Mouse (Mus musculus) liver, embryonic 14.5 days (tissue): ENCODE data around the gene Clta. TPM values are rescaled to one million over a fixed set of nuclear protein-coding genes. Genes with fewer than 3 reads are reported as not detected.

Source experiments
- ATAC-seq: fragments of 200-750 bp; cut with Nextera tagmentation; 2 replicates; pipeline ENCODE4 v1.8.0; 2017; ENCODE audit warnings: moderate number of reproducible peaks, mild to moderate bottlenecking, moderate library complexity; ENCODE audit not compliant: insufficient read depth
- DNase-seq, 3 experiments: peaks; one replicate each; pipeline ENCODE4 v3.0.0-alpha.2; 2012 to 2013; ENCODE audit warnings: low read depth in 3 of 3, low spot score in 3 of 3
- H3K27ac ChIP-seq: fragments of 300-500 bp; sonication (generic); 2 replicates; pipeline ENCODE4 v1.5.1; 2014; ENCODE audit warnings: moderate library complexity, mild to moderate bottlenecking, control low read depth, inconsistent platforms
- H3K27me3 ChIP-seq: fragments of 300-500 bp; sonication (generic); 2 replicates; pipeline ENCODE4 v1.6.1; 2014; ENCODE audit warnings: mild to moderate bottlenecking, low read length, moderate library complexity; ENCODE audit not compliant: control insufficient read depth, insufficient read depth
- H3K36me3 ChIP-seq: fragments of 300-500 bp; sonication (generic); replicated peaks from 2 replicates; pipeline ENCODE4 v1.6.1; 2014; ENCODE audit warnings: low read depth; ENCODE audit not compliant: control insufficient read depth, insufficient read depth
- H3K4me1 ChIP-seq, 2 experiments: fragments of 200-500 bp in 1 of 2; fragments of 300-500 bp in 1 of 2; sonication (generic) in 1 of 2; replicated peaks; 2 replicates each; pipeline ENCODE4 v1.6.1; 2012 to 2014; ENCODE audit warnings: antibody characterized with exemption in 1 of 2, inconsistent platforms in 1 of 2, low read length in 1 of 2; ENCODE audit not compliant: control insufficient read depth in 2 of 2, insufficient read depth in 2 of 2
- H3K4me2 ChIP-seq: fragments of 300-500 bp; sonication (generic); 2 replicates; pipeline ENCODE4 v1.6.1; 2014; ENCODE audit warnings: low read depth, mild to moderate bottlenecking, control low read depth, moderate library complexity
- H3K4me3 ChIP-seq, 2 experiments: fragments of 200-500 bp in 1 of 2; fragments of 300-500 bp in 1 of 2; sonication (generic) in 1 of 2; 2 replicates each; pipeline ENCODE4 v1.5.1; 2012 to 2014; ENCODE audit warnings: low read depth in 2 of 2, low read length in 2 of 2, mild to moderate bottlenecking in 2 of 2, control low read depth in 1 of 2, inconsistent platforms in 1 of 2, moderate library complexity in 1 of 2; ENCODE audit not compliant: insufficient read depth in 1 of 2
- H3K9ac ChIP-seq: fragments of 300-500 bp; sonication (generic); replicated peaks from 2 replicates; pipeline ENCODE4 v1.6.1; 2014; ENCODE audit warnings: mild to moderate bottlenecking, control low read depth, moderate library complexity
- H3K9me3 ChIP-seq: fragments of 300-500 bp; sonication (generic); 2 replicates; pipeline ENCODE4 v1.6.1; 2016; ENCODE audit warnings: low read length, mixed read lengths; ENCODE audit not compliant: control insufficient read depth
- CTCF ChIP-seq: IDR thresholded peaks from 2 replicates; pipeline ENCODE4 v1.5.1; 2016; ENCODE audit warnings: antibody characterized with exemption, low read depth, control low read depth
- EP300 ChIP-seq: IDR thresholded peaks from 2 replicates; pipeline ENCODE4 v1.6.1; 2016; ENCODE audit warnings: antibody characterized with exemption, low read depth
- WGBS: fragments of 180-500 bp; shearing (Covaris S2); extraction: QIAGEN DNeasy Blood & Tissue Kit; methylation state at CpG from one replicate; pipeline ENCODE4 v1.1.7; 2014; ENCODE audit not compliant: insufficient replicate concordance; 5-methylcytosine and 5-hydroxymethylcytosine counted together
- polyA plus RNA-seq, 2 experiments: library from polyadenylated mRNA; depleted of rRNA in 1 of 2; stranded (reverse) in 1 of 2; unstranded in 1 of 2; fragments of >200 nt; fragmentation: Nextera tagmentation in 1 of 2; extraction: Ambion mirVana in 1 of 2; gene quantifications; 2 replicates each; pipeline versions ENCODE4 v1.2.1 to v1.2.3; 2012 to 2014

The Clta gene
- polyA plus RNA-seq, 2 experiments, result 121 to 173 TPM

DNA sequence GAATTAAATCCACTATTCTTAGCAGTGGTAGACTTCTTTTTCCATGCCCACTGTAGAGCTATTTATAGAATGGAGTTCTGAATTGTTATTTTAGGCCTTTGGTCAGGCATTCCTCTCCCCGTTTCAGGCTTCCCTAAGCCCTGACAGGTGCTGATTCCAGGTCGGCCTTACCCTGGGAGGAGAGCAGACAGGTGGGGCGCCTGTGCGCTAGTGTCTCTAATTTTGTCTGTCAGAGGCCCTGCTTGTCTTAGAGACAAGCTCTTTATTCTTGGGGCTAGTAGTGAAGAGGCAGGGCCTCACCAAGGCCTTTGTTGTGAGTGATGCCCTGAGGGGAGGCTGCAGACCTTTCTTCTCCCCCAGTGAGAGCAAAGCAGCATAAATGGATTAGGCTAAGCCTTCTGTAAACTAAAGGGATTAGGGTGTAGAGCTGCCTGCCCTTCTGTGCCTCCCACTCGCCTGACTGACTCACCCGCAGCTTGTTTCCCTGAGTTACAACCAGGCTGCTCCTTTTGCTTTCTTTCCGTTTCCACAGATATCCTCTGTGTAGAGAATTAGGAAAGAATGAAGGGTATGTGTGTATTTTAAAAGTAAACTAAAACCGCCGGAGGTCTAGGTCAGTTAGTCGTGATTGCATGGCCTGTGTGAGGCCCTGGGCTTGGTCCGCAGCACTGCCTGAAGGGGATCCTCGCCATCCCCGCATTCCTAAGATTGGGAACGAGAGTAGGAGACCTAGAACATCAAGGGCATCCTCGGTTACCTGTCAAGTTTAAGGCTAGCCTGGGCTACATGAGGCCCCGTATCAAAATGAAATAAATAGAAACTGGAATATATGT lies 24.3 kb downstream of the Clta start:
- Histone ChIP-seq H3K4me1 (no peaks in the 10 kb centered on the region), H3K36me3 (peaks cover 86% of the 10 kb centered on the region), H3K9me3 (no peaks in the 10 kb centered on the region), H3K27ac (no peak overlapping the region), H3K4me3 (no peak overlapping the region), H3K27me3 (no peaks in the 10 kb centered on the region), H3K4me2 (no peak overlapping the region), H3K9ac (no peak overlapping the region)
- DNase-seq (no peak), ATAC-seq (no peak)
- 82% methylated on average over 16 of the region's 16 CpGs for WGBS
- no peak for TF ChIP-seq EP300
- no peak for TF ChIP-seq CTCF

DNA sequence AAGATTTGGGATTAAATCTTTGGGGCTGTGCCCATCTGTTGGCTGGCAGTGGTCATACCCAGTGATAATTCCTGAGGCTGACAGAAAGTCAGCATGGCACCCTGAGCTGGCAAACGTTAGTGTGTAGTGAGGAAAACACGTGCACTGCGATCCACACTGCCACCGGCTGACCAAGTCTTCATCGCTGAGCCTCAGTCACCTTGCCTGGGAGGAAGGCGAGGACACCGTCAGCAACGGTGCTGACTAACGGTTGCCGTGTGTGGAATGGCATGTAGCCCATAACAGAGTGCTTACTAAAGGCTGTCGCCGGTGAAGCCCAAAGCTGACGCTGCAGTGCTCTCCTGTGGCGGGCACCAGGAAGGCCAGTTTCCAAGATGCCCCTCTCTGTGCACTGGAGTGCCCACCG lies 25.4 kb downstream of the Clta start:
- peaks cover 77% of the 10 kb centered on the region for H3K36me3 ChIP-seq
- DNase-seq (no peak), ATAC-seq (no peak)

GRCm38 (mm10) chr4:44031521-44031920 lies 27.3 kb downstream of the Clta start:
- TF ChIP-seq CTCF (no peak), EP300 (no peak)
- no peaks in the 10 kb centered on the region for H3K27me3 ChIP-seq
- H3K4me2 ChIP-seq, result no peak overlapping the region
- ATAC-seq (no peak), DNase-seq (no peak)
- peaks cover 60% of the 10 kb centered on the region for H3K36me3 ChIP-seq
- no peak overlapping the region for H3K9ac ChIP-seq
- 85% methylated on average over 5 of the region's 5 CpGs for WGBS
- H3K4me3 ChIP-seq, result no peak overlapping the region
- H3K27ac ChIP-seq, result no peak overlapping the region
- no peaks in the 10 kb centered on the region for H3K4me1 ChIP-seq
- H3K9me3 ChIP-seq, result no peaks in the 10 kb centered on the region

More for the DNA sequence above, 25.4 kb downstream of the Clta start:
- H3K9ac ChIP-seq, result no peak overlapping the region
- H3K27ac ChIP-seq, result no peak overlapping the region
- no peaks in the 10 kb centered on the region for H3K4me1 ChIP-seq
- TF ChIP-seq CTCF, result peak; percentile 21; the same call in 1 of the 2 replicates
- no peak for TF ChIP-seq EP300
- H3K4me3 ChIP-seq, result no peak overlapping the region
- 91% methylated on average over 15 of the region's 15 CpGs for WGBS
- no peak overlapping the region for H3K4me2 ChIP-seq
- H3K9me3 ChIP-seq, result no peaks in the 10 kb centered on the region
- H3K27me3 ChIP-seq, result no peaks in the 10 kb centered on the region

DNA sequence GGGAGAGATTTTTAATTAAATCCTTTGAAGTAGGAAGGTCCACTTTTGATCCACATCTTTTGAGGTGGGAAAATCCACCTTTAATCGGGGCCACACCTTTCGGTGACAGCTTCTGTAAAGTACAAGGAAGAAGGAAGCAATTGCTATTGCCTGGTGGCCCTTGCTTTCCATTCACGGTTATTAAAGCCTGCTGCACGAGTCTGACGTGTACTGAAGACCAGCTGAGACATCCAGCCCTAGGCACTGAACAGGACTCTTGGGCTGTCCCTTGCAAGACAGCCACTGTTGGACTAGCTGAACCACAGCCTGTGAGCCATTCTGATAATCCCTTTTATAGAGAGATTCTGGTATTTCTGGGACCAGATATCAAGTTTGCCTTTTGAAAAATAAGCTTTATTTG lies 32.2 kb downstream of the Clta start:
- no peak for TF ChIP-seq EP300
- TF ChIP-seq CTCF, result no peak
- H3K27ac ChIP-seq, result no peak overlapping the region
- H3K4me1 ChIP-seq, result no peaks in the 10 kb centered on the region
- peaks cover 21% of the 10 kb centered on the region for H3K36me3 ChIP-seq
- no peak for ATAC-seq
- H3K27me3 ChIP-seq, result no peaks in the 10 kb centered on the region
- H3K4me3 ChIP-seq, result no peak overlapping the region
- no peak for DNase-seq
- H3K9ac ChIP-seq, result no peak overlapping the region
- H3K9me3 ChIP-seq, result no peaks in the 10 kb centered on the region
- no peak overlapping the region for H3K4me2 ChIP-seq
- 72% methylated on average over 5 of the region's 5 CpGs for WGBS

- 82% methylated on average over 4 of the region's 4 CpGs for WGBS
- H3K4me2 ChIP-seq, result no peak overlapping the region
- H3K36me3 ChIP-seq, result peaks cover 7% of the 10 kb centered on the region
- DNase-seq (no peak), ATAC-seq (no peak)
- H3K9ac ChIP-seq, result no peak overlapping the region
- no peak overlapping the region for H3K27ac ChIP-seq
- no peaks in the 10 kb centered on the region for H3K27me3 ChIP-seq
- TF ChIP-seq CTCF, result no peak
- TF ChIP-seq EP300, result no peak
- no peak overlapping the region for H3K4me3 ChIP-seq
- no peaks in the 10 kb centered on the region for H3K4me1 ChIP-seq
- no peaks in the 10 kb centered on the region for H3K9me3 ChIP-seq
Measured at GRCm38 (mm10) chr4:44040802-44041201, 36.5 kb downstream of the Clta start.
